Mouse (Mus musculus): ENCODE measurements around the gene Xlr3c. TPM values are rescaled to one million over a fixed set of nuclear protein-coding genes. Genes with fewer than 3 reads are reported as not detected.
"Not testable (repeated sequence)": the region's sequence is repeated elsewhere in the genome, so short reads cannot be mapped to it uniquely, and the experiment has no call there.

The Xlr3c gene
- polyA plus RNA-seq, 1 experiment from 2014 or later = not detected

- no peaks in the 10 kb centered on the region for H3K36me3 ChIP-seq (ENCODE audit: control insufficient read depth, insufficient read depth, low read length)
- WGBS (ENCODE audit: insufficient replicate concordance) = 10% methylated on average over 35 of the region's 39 CpGs
- H3K27me3 ChIP-seq (ENCODE audit: control insufficient read depth, insufficient read depth, low read length) = peaks cover 10% of the 10 kb centered on the region
- no peaks in the 10 kb centered on the region for H3K4me1 ChIP-seq (ENCODE audit: control insufficient read depth, insufficient read depth, low read length)
- peak; percentile 89 for ATAC-seq (replicated peaks; ENCODE audit: insufficient number of reproducible peaks, low FRiP score, low TSS enrichment)
- H3K4me3 ChIP-seq (ENCODE audit: low read depth, low read length) = peak within 1 kb of the TSS; percentile 58
- peak within 1 kb of the TSS; percentile 72 for H3K9ac ChIP-seq (ENCODE audit: low read depth, low read length)
- peak within 1 kb of the TSS; percentile 73 for H3K27ac ChIP-seq (ENCODE audit: low read depth, low read length)
- H3K9me3 ChIP-seq (replicated peaks; ENCODE audit: control insufficient read depth, low read length) = no peaks in the 10 kb centered on the region
- H3K4me2 ChIP-seq = peak within 1 kb of the TSS; percentile 81
These were observed 37.1 kb downstream of the Xlr3c start, which contains the start of gene F8a for GRCm38 (mm10) chrX:73227914-73228605. F8a (plus strand) TSS chrX:73228291.

DNA sequence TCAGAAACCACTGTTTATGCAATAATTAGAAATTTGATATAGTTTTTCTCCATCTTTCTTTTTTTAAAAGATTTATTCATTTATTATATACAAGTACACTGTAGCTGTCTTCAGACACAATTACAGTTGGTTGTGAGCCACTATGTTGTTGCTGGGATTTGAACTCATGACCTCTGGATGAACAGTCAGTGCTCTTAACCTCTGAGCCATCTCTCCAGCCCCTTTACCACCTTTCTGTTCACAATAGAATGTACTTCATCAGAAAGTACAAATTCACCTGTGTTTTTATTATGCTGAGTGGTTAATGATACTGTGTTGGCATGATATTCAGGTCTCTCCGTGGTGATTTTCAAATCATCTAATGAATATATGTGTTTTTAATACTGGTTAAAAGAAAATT is 39.8 kb downstream of the Xlr3c start:
- no peak overlapping the region for H3K27ac ChIP-seq (ENCODE audit: low read depth, low read length)

DNA sequence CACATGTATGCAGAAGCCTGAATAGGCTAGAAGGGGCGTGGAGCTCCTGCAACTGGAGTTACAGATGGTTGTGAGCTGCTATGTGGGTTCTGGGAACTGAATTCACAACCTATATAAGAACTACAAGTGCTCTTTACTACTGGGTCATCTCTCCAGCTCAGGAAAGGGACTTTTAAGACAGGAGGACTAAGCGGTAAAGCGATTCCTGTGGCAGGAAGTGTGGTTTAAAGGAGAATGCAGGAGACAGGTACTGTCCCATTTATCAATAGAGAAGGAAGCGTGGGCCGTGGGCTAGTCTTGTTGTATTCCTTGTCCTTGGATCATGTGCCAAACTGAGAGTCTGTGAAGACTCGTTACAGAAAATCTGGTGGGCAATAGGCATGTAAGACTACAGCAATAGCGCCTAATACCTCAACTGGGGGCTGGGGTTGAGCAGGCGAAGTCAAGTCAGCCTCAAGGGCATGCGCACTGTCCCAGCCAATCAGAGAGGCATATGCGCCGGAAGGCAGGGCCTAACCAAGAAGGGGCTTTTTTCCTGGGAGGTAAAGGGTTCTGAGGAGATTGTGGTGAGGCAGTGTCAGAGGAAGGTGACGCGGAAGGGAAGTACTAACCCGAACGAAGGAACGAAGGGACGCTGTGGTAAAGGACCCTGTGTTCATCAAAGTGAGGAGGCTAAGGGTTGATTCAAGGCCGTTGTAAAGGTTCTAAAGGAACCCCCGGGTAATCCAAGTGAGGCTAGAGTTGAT is 51.2 kb downstream of the Xlr3c start, which contains the start of gene Xlr4b:
Xlr4b (plus strand) TSS at position 515 of the 746 bp plus-strand sequence.
- not testable (repeated sequence) for H3K4me3 ChIP-seq (ENCODE audit: low read depth, low read length); ATAC-seq (replicated peaks; ENCODE audit: insufficient number of reproducible peaks, low FRiP score, low TSS enrichment); H3K9ac ChIP-seq (ENCODE audit: low read depth, low read length); H3K9me3 ChIP-seq (replicated peaks; ENCODE audit: control insufficient read depth, low read length); H3K27me3 ChIP-seq (ENCODE audit: control insufficient read depth, insufficient read depth, low read length); H3K27ac ChIP-seq (ENCODE audit: low read depth, low read length); H3K4me2 ChIP-seq; H3K4me1 ChIP-seq (ENCODE audit: control insufficient read depth, insufficient read depth, low read length); H3K36me3 ChIP-seq (ENCODE audit: control insufficient read depth, insufficient read depth, low read length)
- 70% methylated on average over 12 of the region's 19 CpGs for WGBS (ENCODE audit: insufficient replicate concordance)

More for the DNA sequence above, 39.8 kb downstream of the Xlr3c start:
- no peak for ATAC-seq (replicated peaks; ENCODE audit: insufficient number of reproducible peaks, low FRiP score, low TSS enrichment)
- 39% methylated on average over 1 of the region's 1 CpGs for whole genome bisulfite sequencing (ENCODE audit: insufficient replicate concordance)
- no peaks in the 10 kb centered on the region for H3K36me3 ChIP-seq (ENCODE audit: control insufficient read depth, insufficient read depth, low read length)
- H3K9ac ChIP-seq (ENCODE audit: low read depth, low read length) = no peak overlapping the region
- no peaks in the 10 kb centered on the region for H3K9me3 ChIP-seq (replicated peaks; ENCODE audit: control insufficient read depth, low read length)
- H3K4me1 ChIP-seq (ENCODE audit: control insufficient read depth, insufficient read depth, low read length) = no peaks in the 10 kb centered on the region
- H3K27me3 ChIP-seq (ENCODE audit: control insufficient read depth, insufficient read depth, low read length) = peaks cover 10% of the 10 kb centered on the region
- H3K4me3 ChIP-seq (ENCODE audit: low read depth, low read length) = no peak overlapping the region
- H3K4me2 ChIP-seq = no peak overlapping the region

Other genes with a start within 250 kb of the Xlr3c start
- 0.17 TPM in 1 of 2 replicates, not detected in the other for gene Pnma5, start 228.3 kb downstream of the Xlr3c start, polyA plus RNA-seq (2014; fragmentation: Nextera tagmentation; extraction: Ambion mirVana)
- 0.08 TPM in 1 of 2 replicates, not detected in the other for gene Pnma3, start 200.6 kb downstream of the Xlr3c start, polyA plus RNA-seq (2014; fragmentation: Nextera tagmentation; extraction: Ambion mirVana)
- gene Xlr4a, start 182.9 kb downstream of the Xlr3c start, polyA plus RNA-seq (2014; fragmentation: Nextera tagmentation; extraction: Ambion mirVana) = 0.38 and 1.1 TPM in 2 replicates
- gene Xlr3a, start 168.3 kb downstream of the Xlr3c start, polyA plus RNA-seq (2014; fragmentation: Nextera tagmentation; extraction: Ambion mirVana) = 1.9 and 2.2 TPM in 2 replicates
- gene Gm14685, start 148.3 kb downstream of the Xlr3c start, polyA plus RNA-seq (2014; fragmentation: Nextera tagmentation; extraction: Ambion mirVana) = 0.14 TPM in 1 of 2 replicates, not detected in the other
- not detected in 2 replicates for gene Xlr5b, start 116.6 kb downstream of the Xlr3c start, polyA plus RNA-seq (2014; fragmentation: Nextera tagmentation; extraction: Ambion mirVana)
- gene DXBay18, start 115.9 kb downstream of the Xlr3c start, polyA plus RNA-seq (2014; fragmentation: Nextera tagmentation; extraction: Ambion mirVana) = not detected in 2 replicates
- not detected in 2 replicates for gene Spin2d, start 88.4 kb downstream of the Xlr3c start, polyA plus RNA-seq (2014; fragmentation: Nextera tagmentation; extraction: Ambion mirVana)
- 7.2 and 7.4 TPM in 2 replicates for gene Xlr3b, start 73.2 kb downstream of the Xlr3c start, polyA plus RNA-seq (2014; fragmentation: Nextera tagmentation; extraction: Ambion mirVana)
- gene Xlr4b, start 51.1 kb downstream of the Xlr3c start, polyA plus RNA-seq (2014; fragmentation: Nextera tagmentation; extraction: Ambion mirVana) = 0.44 and 0.76 TPM in 2 replicates
- gene F8a, start 37.1 kb downstream of the Xlr3c start, polyA plus RNA-seq (2014; fragmentation: Nextera tagmentation; extraction: Ambion mirVana) = 8.4 and 9.2 TPM in 2 replicates
- gene Xlr4c, start 22.3 kb downstream of the Xlr3c start, polyA plus RNA-seq (2014; fragmentation: Nextera tagmentation; extraction: Ambion mirVana) = 0.20 and 0.62 TPM in 2 replicates
- gene Xlr5a, start 27.6 kb upstream of the Xlr3c start, polyA plus RNA-seq (2014; fragmentation: Nextera tagmentation; extraction: Ambion mirVana) = not detected in 2 replicates
- gene Xlr5c, start 27.6 kb upstream of the Xlr3c start, polyA plus RNA-seq (2014; fragmentation: Nextera tagmentation; extraction: Ambion mirVana) = not detected in 2 replicates
- not detected in 2 replicates for gene Gm45015, start 71.5 kb upstream of the Xlr3c start, polyA plus RNA-seq (2014; fragmentation: Nextera tagmentation; extraction: Ambion mirVana)
- gene Zfp275, start 77.2 kb upstream of the Xlr3c start, polyA plus RNA-seq (2014; fragmentation: Nextera tagmentation; extraction: Ambion mirVana) = 12.3 and 14.4 TPM in 2 replicates
- gene Gm18336, start 133.3 kb upstream of the Xlr3c start, polyA plus RNA-seq (2014; fragmentation: Nextera tagmentation; extraction: Ambion mirVana) = not detected in 2 replicates
- gene Zfp92, start 145.7 kb upstream of the Xlr3c start, polyA plus RNA-seq (2014; fragmentation: Nextera tagmentation; extraction: Ambion mirVana) = 0.04 TPM in 1 of 2 replicates, not detected in the other
- gene Trex2, start 170.0 kb upstream of the Xlr3c start, polyA plus RNA-seq (2014; fragmentation: Nextera tagmentation; extraction: Ambion mirVana) = not detected in 2 replicates
- 72.7 and 82.8 TPM in 2 replicates for gene Haus7, start 193.7 kb upstream of the Xlr3c start, polyA plus RNA-seq (2014; fragmentation: Nextera tagmentation; extraction: Ambion mirVana)
- 59.2 and 68.0 TPM in 2 replicates for gene Bgn, start 218.2 kb upstream of the Xlr3c start, polyA plus RNA-seq (2014; fragmentation: Nextera tagmentation; extraction: Ambion mirVana)
- gene Atp2b3, start 237.7 kb upstream of the Xlr3c start, polyA plus RNA-seq (2014; fragmentation: Nextera tagmentation; extraction: Ambion mirVana) = 0.10 and 0.25 TPM in 2 replicates